Mouse (Mus musculus): ENCODE measurements around the gene Hemk1. TPM values are rescaled to one million over a fixed set of nuclear protein-coding genes. Genes with fewer than 3 reads are reported as not detected.
A peak's percentile ranks its signal among the peaks of the same experiment; 100 is the strongest.
"Not testable (repeated sequence)": the region's sequence is repeated elsewhere in the genome, so short reads cannot be mapped to it uniquely, and the experiment has no call there.

Gene Hemk1
- polyA plus RNA-seq, 1 experiment from 2014 or later = 6.2 TPM

DNA sequence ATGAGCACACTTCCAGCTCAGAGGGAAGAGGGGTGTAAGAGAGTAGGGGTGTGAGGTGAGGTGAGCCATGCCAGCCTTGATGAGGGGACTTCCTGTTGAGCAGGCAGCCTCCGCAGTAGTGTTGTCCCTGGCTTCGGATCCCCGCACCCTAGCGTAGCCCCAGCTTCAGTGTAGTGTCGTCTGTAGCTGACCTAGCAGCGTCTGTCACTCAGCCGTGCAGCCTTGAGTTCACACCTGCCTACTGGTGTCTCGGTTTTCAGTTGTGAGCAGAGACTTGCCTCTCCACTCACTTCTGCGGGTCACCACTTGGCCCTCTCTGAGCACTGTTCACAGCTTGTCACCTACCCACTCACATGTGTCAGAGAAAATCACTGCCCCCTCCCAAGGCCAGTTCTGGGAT, 29.0 kb downstream of the Hemk1 start:
- DNase-seq (ENCODE audit: low spot score) = no peak

DNA sequence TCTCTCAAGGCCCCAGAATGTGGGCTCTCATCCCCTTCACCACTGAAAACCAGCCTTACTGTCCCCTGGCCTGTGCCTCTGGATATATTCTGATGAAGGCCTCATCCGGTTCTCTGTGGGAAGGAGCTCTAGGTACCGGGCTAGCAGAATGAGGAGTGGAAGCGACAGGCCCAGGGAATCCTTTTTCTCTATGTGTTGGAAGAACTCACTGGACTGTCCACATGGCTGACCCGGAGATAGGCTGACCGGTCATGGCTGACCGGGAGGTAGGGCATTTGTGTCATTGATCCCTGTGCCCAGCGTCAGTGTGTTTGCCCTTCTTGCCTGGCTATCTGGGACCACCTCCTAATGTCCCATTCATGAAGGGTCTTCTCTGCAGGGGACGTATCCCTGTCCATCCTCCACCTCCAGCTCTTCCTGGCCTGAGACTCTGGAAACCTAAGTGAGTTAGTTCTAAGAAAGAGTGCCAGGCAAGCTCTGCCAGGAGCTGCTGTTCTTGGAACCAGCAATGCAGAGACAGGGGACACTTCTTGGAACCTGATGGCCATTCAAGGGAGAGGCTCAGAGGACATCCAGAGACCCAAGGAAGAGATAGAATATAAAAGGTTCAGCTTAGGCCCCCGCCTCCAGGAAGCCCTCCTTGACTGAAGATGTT, 29.7 kb downstream of the Hemk1 start:
- no peak for DNase-seq (ENCODE audit: low spot score)

DNA sequence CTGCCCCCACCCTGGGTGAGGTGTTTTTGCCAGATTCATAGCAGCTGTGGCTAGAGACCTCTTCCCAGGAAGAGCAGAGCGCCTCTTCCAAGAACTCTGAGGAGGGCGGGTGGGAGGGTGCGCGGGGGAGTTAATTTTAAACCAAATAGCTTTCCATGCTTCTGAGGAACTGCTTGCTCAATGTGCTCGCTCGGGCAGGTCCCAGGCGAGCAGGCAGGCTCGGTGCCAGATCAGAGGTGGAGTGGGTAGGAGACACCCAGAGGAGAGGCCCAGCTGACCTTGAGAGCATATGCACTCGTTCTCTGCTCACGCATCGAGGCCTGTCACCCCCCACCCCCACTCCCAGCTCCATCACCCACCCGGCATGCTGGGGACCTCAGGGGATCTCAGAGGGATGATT, 30.3 kb downstream of the Hemk1 start:
- no peak for DNase-seq (ENCODE audit: low spot score)

DNA sequence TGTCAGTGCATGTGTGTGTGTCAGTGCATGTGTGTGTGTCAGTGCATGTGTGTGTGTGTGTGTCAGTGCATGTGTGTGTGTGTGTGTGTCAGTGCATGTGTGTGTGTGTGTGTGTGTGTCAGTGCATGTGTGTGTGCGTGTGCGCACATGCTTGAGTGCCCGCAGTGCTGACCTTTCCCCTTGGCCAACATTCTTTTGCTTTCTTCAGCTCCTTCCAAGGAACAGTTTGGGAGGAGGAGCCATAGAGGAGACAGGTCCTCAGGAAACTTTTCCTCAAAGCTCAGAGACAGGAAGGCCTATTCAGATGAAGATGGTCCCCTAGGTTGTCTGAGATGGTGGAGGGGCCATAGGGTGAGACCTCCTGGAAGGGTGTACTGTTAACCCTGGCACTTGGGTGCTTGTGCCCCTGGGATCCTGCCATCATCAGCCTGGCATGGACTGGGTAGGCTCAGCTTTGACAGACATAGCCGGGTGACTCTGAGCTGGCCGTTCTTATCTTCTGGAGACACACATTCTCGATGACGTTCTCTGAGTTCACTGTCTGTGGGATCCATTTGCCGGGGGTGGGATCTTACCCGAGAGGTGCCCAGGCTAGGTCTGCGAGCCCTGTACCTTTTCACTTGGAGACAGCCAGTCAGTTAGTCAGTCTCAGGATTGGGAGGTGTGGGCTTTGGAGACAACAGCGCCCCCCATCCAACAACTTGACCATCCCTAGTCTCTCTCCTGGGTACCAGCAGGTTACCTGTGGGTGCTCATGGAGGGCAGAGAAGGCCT, 30.9 kb downstream of the Hemk1 start:
- no peak for DNase-seq (ENCODE audit: low spot score)

DNA sequence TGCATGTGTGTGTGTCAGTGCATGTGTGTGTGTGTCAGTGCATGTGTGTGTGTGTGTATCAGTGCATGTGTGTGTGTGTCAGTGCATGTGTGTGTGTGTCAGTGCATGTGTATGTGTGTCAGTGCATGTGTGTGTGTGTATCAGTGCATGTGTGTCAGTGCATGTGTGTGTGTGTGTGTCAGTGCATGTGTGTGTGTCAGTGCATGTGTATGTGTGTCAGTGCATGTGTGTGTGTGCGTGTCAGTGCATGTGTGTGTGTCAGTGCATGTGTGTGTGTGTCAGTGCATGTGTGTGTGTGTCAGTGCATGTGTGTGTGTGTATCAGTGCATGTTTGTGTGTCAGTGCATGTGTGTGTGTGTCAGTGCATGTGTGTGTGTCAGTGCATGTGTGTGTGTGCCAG, 31.5 kb downstream of the Hemk1 start:
- DNase-seq (ENCODE audit: low spot score) = not testable (repeated sequence)

DNA sequence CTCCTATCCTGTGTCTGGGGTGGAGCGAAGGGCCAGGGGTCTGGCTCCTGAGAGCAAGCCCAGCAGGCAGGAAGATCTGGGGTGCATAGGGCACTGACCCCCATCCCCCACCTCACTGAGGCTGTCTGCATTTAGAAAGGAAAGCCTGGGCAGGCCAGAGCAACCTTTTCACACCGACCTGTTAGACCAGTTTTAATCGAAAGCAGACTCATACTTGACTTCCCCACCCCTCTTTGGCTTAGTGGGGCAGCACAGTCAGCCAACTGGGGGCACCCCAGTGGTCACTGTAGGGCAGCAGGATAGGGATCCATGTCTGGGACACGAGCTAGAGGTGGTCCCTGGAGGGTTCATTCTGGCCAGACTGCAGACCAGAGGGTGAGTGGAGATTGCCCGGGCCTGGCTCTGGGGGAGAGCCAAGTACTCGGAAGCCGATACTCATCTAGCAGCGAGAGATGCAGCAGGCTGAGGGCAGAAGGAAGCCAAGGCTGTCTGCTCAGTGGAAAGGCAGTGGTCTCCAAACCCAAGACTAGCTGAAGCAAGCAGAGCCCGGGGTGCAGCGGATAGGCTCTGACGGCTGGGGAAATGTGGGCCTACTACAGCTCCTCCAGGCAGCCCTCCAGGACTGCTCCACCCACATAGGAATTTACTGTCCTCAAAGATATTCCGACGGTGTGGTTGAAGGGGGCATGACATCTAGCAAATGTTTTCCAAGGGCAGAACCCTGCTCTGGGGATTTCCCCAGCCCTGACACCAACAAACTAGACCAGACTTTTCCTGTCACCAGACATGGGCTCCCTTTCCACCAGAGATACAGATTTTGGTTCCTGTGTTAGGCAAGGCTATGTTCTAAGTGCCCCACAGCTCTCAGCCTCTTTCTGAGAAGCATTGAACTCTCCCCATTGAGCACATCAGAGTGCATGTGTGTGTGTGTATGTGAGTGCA, 32.3 kb downstream of the Hemk1 start:
- DNase-seq (ENCODE audit: low spot score) = no peak

DNA sequence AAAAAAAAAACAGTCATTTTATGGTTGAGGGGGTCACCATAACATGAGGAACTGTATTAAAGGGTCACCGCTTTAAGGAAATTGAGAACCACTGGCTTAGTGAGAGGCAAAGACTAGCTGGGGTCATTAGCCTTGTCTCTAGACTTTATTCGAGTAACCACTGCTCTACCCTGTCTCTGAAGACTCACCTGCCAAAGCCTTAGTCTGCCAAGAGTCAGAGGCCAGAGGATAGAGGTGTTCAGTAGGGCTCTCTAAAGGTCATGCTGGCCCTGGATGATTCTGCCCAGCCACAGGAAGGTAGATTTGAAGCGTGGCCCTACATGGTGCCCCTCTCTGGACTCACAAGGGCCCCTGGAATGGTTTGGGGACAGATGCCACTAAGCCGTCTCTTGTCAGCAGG, 33.1 kb downstream of the Hemk1 start:
- DNase-seq (ENCODE audit: low spot score) = no peak

DNA sequence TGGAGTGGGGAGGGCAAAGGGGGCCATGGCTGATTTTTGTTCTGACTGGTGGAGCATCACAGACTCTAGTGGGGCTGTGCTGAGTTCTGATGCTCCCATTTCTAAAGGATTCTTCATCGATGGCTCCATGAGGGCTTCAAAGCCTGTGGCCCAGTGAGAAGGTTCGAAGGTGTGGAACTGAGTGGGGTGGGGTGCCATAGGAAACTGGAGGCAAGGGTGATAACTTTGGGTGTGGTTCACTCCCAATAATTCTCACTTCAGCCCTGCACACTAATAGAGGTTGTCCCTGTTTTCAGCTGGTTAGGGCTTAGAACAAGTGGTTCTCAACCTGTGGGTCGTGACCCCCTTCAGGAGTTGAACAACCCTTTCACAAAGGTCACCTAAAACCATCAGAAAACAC, 33.8 kb downstream of the Hemk1 start:
- DNase-seq (ENCODE audit: low spot score) = no peak

DNA sequence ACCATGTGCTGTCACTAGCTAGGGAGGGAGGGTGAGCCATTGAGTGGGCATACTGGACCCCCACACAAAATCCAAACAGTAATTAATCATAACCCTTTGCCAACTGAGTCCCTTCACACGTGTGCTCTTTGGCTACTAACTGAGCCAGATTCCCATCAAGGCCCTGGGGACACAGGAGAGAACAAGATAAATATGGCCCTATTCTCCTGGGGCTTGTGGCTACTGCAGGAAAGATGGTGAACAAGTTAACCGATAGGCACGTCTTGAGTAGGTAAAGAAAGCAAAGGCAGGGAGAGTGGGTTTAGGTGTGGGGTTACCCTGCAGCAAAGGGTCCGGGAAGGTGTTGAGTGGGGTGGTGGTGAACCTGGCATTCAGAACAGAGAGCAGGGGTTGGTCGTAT, 34.2 kb downstream of the Hemk1 start:
- DNase-seq (ENCODE audit: low spot score) = no peak

DNA sequence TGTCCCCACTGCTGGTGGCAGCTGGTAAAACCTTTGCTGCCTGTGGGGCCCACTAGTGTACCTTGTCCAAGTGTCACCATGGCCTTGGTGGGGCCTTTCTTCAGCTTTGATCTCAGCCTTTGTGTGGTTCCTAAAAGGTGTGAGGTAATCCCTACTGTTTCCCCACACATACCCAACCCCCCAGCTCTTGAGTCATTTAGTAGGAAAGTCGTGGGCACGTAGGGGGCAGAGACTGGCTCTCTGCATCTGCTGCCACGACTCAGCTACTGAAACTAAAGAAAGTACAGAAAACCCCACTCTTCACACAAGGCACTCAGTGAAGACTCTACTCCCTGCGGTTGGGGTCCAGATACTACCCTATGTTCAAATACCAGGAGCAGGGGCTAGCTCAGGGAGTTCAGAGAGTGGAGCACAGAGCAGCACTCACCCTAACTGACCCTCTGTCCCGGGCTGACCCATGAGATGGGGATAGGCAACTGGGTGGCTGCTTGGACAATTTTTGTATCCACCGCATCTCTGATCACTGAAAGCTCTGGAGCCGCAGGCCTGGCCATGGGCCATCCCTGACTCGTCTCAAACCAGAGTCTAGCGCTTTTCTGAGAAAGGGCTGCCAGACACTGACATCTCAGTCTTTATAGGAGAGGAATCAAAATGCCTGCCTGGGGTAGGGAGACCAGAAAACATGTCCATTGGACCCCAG, 34.9 kb downstream of the Hemk1 start:
- no peak for DNase-seq (ENCODE audit: low spot score)

DNA sequence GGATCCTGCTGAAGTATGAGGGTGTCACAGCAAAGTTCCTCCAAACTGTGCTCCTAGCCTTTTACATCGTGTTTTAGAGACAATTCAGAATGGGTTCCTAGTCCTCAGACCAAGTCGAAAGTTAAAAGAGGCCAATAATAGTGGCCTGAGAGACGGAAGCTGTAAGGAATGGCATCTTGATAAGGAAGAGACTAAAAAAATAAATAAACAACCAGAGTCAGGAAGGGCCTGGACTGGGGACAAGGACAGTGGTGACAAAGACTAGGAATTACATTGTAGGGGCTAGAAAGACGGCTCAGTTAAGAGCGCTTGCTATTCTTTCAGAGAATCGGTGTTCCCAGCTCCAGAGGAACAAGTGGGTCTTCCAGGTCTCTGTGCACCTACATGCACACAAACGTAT, 35.6 kb downstream of the Hemk1 start:
- no peak for DNase-seq (ENCODE audit: low spot score)

DNA sequence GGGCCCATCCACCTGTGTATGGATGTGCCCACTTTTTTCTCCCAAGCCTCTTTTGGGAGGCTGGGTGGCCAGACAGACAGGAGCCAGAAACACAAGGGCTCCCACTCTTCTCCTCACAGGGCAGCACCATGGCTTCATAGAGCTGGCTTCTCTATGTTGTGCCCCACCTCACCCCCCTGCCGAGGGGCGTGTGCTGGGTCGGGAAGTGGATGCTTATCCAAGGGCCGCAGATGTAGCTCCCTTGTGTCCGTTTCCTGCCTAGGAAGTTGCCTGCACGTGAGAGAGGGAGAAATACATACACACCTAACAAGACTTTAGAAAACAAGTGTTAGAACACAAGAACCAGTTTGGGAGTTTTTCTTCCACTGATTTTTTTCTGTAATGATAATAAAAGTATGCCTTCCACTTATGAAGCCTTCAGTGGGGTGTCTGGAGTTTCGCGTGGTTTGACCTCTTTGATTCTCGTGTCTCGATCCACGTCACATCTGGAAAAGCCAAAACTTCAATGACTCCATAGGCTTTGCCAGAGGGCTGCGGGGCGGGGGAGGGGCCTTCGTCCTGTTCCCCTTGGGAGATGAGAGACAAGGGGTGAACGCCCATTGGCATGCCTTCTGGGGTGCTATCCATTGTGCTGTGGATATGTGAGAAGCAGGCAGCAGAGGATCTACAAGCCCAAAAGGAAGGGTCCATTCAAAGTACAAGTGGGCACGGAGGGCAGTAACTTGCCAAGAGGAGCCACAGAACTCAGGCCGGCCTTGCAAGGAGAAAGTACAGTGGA, 36.4 kb downstream of the Hemk1 start:
- no peak for DNase-seq (ENCODE audit: low spot score)

DNA sequence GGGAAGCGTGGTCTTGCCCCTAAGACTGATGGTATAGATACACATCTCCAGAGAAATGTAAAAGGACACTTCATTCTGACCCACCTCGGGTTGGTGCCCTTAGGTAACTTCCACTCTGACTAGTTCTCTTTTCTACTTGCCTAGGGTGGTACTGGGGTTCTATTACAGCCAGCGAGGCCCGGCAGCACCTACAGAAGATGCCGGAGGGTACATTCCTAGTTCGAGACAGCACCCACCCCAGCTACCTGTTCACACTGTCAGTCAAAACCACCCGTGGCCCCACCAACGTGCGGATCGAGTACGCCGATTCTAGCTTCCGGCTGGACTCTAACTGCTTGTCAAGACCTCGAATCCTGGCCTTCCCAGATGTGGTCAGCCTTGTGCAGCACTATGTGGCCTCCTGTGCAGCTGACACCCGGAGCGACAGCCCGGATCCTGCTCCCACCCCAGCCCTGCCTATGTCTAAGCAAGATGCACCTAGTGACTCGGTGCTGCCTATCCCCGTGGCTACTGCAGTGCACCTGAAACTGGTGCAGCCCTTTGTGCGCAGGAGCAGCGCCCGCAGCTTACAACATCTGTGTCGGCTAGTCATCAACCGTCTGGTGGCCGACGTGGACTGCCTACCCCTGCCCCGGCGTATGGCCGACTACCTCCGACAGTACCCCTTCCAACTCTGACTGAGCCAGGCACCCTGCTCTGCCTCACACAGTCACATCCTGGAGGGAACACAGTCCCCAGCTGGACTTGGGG, 37.8 kb downstream of the Hemk1 start:
- DNase-seq (ENCODE audit: low spot score) = no peak

DNA sequence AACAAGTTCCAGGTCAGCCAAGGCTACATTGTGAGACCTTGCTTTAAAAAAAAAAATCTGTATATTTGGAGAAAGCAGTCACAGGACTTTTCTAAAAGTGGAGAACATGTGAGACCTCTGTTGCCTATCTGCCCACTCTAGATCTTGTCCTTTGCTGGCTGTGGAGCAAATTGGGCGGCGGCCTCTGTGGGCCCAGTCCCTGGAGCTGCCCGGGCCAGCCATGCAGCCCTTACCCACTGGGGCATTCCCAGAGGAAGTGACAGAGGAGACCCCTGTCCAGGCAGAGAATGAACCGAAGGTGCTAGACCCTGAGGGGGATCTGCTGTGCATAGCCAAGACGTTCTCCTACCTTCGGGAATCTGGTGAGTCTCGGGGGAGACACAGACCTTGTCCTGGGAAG, 38.4 kb downstream of the Hemk1 start:
- DNase-seq (ENCODE audit: low spot score) = no peak

DNA sequence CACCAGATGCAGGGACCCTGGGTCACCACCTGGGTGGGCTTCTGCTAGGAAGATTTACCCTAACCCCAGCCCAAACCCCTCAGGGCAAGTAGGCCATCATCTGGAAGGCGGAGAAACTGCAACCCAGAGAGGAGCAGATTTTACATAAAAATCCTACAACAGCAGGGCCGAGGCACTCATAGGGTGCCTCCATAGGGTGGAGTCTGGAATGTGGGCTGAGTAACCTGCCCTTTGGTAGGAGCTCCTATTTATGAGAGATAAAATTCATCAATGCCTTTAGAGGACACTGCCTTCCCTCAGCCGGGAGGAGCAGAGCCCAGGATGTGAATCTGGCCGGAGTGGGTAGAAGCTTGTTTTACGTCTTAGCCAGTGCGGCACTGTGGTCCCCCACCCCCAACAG, 39.3 kb downstream of the Hemk1 start:
- DNase-seq (ENCODE audit: low spot score) = no peak

DNA sequence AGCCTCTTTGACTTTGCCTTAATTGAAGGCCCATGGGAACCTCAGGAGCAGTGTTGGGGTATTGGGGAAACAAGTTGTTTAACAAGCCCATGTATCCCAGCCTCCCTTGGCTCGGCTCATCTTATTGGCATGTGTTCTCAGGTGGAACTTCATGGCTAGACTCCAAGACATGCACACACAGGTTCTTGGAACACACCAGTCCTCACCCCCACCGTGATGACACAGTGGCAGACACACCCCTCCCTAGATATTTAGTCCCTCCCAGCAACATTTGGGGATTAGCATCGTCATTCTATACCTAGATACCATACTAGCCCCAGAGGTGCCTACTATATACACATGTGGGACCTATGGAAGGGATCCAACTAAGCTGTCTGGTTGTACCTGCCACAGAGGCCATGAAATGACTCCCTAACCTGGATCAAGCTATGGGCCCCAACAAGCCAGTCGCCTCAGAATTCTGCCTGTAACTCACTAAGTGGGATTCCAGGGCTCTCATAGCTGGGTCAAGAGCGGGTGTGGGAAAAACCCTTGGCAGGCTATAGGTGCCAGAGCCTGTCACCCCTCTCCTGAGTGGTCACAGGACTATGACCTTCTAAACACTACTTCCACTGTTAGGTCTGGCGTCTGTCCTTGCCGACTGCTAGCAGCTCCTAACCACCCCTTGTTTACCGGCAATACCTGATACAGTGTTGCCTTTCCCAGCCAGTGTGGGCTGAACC, 39.9 kb downstream of the Hemk1 start:
- DNase-seq (ENCODE audit: low spot score) = no peak

DNA sequence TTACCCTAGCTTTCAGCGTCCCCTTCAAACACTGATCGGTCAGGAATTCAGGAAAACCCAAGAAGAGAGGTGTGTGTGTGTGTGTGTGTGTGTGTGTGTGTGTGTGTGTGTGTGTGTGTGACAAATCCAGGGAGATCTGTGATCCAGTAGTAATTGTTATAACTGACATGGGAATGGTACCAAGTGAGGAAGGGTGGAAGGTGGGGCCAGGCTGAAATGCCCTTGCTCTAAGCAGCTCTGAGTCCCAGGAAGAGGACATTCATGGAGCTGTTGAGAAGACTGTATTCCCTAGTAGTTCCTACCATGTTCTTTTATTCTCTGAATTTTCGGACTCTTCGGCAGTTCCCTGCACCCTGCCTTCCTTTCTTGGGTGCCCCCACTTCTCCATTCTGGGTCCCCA, 40.5 kb downstream of the Hemk1 start:
- DNase-seq (ENCODE audit: low spot score) = no peak

DNA sequence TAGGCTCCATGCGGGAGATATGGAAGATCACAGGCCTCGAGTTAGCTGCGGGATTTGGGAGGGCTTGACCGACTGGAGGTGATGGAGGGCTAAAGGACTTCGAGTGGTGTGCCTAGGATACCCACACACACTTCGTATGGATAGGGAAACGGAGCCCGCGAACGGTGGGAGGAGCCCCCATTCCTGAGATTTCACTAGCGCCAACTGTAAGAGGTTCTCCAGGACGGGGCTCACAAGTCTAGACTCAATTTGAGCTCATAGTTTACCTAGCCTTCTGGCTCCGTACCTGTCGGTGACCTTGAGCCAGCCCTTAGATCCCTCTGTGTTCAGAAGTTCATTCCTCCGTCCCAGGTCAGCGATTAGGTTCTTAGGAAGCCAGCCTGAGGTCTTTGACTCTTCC, 41.1 kb downstream of the Hemk1 start:
- DNase-seq (ENCODE audit: low spot score) = no peak

DNA sequence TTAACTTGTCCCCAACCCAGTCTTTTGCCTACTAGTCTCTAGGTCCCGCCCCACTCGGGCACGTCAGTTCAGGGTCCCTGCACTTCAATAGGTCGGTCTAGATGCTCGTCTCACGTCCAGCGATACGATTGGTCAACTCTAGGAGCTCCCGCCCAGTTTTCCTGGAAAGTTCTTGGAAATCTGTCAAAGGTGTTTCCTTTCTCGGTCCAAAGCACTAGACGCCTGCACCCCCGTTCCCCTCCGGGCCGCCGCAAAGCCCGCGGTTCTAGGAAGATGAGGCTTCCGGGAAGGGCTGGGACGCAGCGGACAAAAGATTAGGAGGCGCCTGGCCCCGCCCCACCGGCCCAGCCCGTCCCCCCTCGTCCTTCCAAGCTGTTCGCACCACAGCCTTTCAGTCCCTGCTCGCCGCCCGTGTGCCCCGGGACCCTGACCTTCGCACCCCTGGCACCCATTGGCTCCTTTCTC, 41.6 kb downstream of the Hemk1 start:
- DNase-seq (ENCODE audit: low spot score) = peak; percentile 78

All from thymus, postnatal 0 days (tissue).